Mouse (Mus musculus): ENCODE data around the gene Birc5. TPM values are rescaled to one million over a fixed set of nuclear protein-coding genes. Genes with fewer than 3 reads are reported as not detected.
"Not testable (repeated sequence)": the region's sequence is repeated elsewhere in the genome, so short reads cannot be mapped to it uniquely, and the experiment has no call there.

The Birc5 gene
- total and polyA plus RNA-seq, 2 experiments from 2014 or later = 6.0 to 13.2 TPM

DNA sequence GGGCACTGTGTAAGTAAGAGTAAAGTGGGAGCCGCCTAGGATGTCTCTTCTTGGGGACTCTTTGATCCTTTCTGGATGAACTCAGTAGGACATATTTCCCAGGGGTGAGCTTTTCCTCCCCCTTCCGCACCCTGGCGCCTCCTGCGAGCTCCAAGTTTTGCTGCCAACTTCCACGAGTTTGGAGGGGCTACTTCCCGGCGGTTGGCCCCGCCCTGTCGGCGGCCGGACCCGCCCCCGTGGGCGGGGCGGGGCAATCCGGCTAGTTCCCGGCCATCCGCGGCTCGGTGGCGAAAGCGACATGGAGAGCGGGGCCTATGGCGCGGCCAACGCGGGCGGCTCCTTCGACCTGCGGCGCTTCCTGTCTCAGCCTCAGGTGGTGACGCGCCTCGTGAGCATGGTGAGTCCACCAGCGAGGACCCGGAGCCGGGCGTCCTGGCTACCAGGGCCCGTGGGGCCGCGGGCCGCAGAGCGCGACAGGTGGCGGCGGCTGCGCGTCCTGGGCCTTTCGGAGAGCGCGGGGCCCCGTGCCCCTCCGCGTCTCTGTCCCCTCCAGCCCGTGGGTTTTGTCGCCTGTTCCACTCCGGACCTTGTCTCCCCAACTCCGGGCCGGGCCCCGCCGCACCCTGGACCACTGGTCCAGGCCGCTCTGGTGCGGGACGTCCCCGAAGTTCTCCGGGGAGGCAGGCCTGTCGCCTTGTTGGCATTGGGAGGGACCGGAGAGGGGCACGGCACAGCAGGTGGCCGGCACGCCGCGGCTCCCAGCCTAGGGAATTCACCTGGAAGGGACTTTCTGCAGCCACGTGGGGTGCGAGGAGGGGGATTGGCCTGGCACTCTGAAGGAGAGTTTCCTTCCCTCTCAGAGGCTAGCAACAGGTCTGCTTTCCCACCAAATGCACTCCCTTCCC, 39.4 kb upstream of the Birc5 start, which contains the start of the genes Gm20708 and Syngr2:
Gene Gm20708, plus strand, starts transcription at position 262 of the 905 bp plus-strand sequence.
Gene Syngr2, plus strand, starts transcription at position 262 of the 905 bp plus-strand sequence.
- ATAC-seq (ENCODE audit: low FRiP score) (peak; percentile 66), DNase-seq (ENCODE audit: low spot score) (peak; percentile 71)
- no peaks in the 10 kb centered on the region for H3K4me1 ChIP-seq (ENCODE audit: insufficient read depth, low read length)
- no peak within 1 kb of the TSS for H3K27ac ChIP-seq (ENCODE audit: low read depth, low read length)
- no peaks in the 10 kb centered on the region for H3K9me3 ChIP-seq (ENCODE audit: low read length)
- H3K36me3 ChIP-seq (ENCODE audit: insufficient read depth, low read length) = no peaks in the 10 kb centered on the region
- H3K27me3 ChIP-seq (ENCODE audit: insufficient read depth, low read length) = peaks cover 10% of the 10 kb centered on the region; the same call in 1 of the 2 replicates
- H3K9ac ChIP-seq (replicated peaks; ENCODE audit: low read length, poor library complexity, severe bottlenecking) = peak within 1 kb of the TSS; percentile 46
- H3K4me2 ChIP-seq (ENCODE audit: low read depth, low read length, poor library complexity, severe bottlenecking) = peak within 1 kb of the TSS; percentile 93
- WGBS = under 1% methylated on average over 74 of the region's 75 CpGs
- TF ChIP-seq CTCF (IDR thresholded peaks at IDR 0.05) = no peak
- H3K4me3 ChIP-seq (ENCODE audit: low read depth, low read length) = peak within 1 kb of the TSS; percentile 52

GRCm38 (mm10) chr11:117810401-117811046, 38.5 kb upstream of the Birc5 start:
- DNase-seq (ENCODE audit: low spot score) = peak; percentile 88
- Histone ChIP-seq H3K9ac (replicated peaks; ENCODE audit: low read length, poor library complexity, severe bottlenecking) (peak overlapping the region; percentile 46; the same call in 1 of the 2 replicates), H3K27me3 (ENCODE audit: insufficient read depth, low read length) (peaks cover 10% of the 10 kb centered on the region; the same call in 1 of the 2 replicates), H3K4me3 (ENCODE audit: low read depth, low read length) (peak overlapping the region; percentile 52), H3K9me3 (ENCODE audit: low read length) (no peaks in the 10 kb centered on the region), H3K27ac (ENCODE audit: low read depth, low read length) (no peak overlapping the region), H3K4me1 (ENCODE audit: insufficient read depth, low read length) (no peaks in the 10 kb centered on the region), H3K4me2 (ENCODE audit: low read depth, low read length, poor library complexity, severe bottlenecking) (peak overlapping the region; percentile 93), H3K36me3 (ENCODE audit: insufficient read depth, low read length) (no peaks in the 10 kb centered on the region)
- peak; percentile 64 for TF ChIP-seq CTCF (IDR thresholded peaks at IDR 0.05)
- ATAC-seq (ENCODE audit: low FRiP score) = peak; percentile 79
- under 1% methylated on average over 21 of the region's 21 CpGs for WGBS

DNA sequence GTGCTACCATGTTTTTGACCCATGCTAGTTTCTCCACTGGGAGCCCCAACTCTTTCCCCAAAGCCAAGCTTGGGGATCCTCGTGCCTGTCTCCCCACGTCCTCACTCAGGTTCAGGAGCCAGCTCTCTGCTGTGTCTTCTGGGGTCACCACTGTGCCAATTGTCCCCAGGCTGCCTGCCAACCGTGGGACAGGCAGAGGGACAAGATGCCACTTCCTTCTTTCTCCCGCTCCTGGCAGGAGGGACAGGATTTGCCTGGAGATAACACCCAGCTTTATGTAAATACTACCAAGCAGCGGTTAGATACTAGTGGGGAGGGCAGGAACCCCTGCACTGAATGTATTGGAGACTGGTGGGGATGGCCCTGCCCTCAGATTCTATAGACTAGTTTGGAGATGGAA, 35.2 kb upstream of the Birc5 start:
- ATAC-seq (ENCODE audit: low FRiP score) = no peak
- Histone ChIP-seq H3K4me1 (ENCODE audit: insufficient read depth, low read length) (no peaks in the 10 kb centered on the region), H3K27me3 (ENCODE audit: insufficient read depth, low read length) (peaks cover 5% of the 10 kb centered on the region; the same call in 1 of the 2 replicates), H3K9me3 (ENCODE audit: low read length) (no peaks in the 10 kb centered on the region), H3K9ac (replicated peaks; ENCODE audit: low read length, poor library complexity, severe bottlenecking) (no peak overlapping the region), H3K27ac (ENCODE audit: low read depth, low read length) (no peak overlapping the region), H3K4me3 (ENCODE audit: low read depth, low read length) (no peak overlapping the region), H3K36me3 (ENCODE audit: insufficient read depth, low read length) (no peaks in the 10 kb centered on the region), H3K4me2 (ENCODE audit: low read depth, low read length, poor library complexity, severe bottlenecking) (no peak overlapping the region)
- TF ChIP-seq CTCF (IDR thresholded peaks at IDR 0.05) = no peak
- 72% methylated on average over 5 of the region's 5 CpGs for WGBS
- DNase-seq (ENCODE audit: low spot score) = no peak

- no peak for TF ChIP-seq CTCF (IDR thresholded peaks at IDR 0.05)
- no peak for ATAC-seq (ENCODE audit: low FRiP score)
- H3K9me3 ChIP-seq (ENCODE audit: low read length) = no peaks in the 10 kb centered on the region
- no peaks in the 10 kb centered on the region for H3K4me1 ChIP-seq (ENCODE audit: insufficient read depth, low read length)
- no peak overlapping the region for H3K4me2 ChIP-seq (ENCODE audit: low read depth, low read length, poor library complexity, severe bottlenecking)
- no peak overlapping the region for H3K4me3 ChIP-seq (ENCODE audit: low read depth, low read length)
- 95% methylated on average over 6 of the region's 6 CpGs for WGBS
- H3K27me3 ChIP-seq (ENCODE audit: insufficient read depth, low read length) = no peaks in the 10 kb centered on the region
- no peak overlapping the region for H3K27ac ChIP-seq (ENCODE audit: low read depth, low read length)
- no peaks in the 10 kb centered on the region for H3K36me3 ChIP-seq (ENCODE audit: insufficient read depth, low read length)
- no peak overlapping the region for H3K9ac ChIP-seq (replicated peaks; ENCODE audit: low read length, poor library complexity, severe bottlenecking)
- DNase-seq (ENCODE audit: low spot score) = no peak
Measured at GRCm38 (mm10) chr11:117814704-117815366, 34.2 kb upstream of the Birc5 start.

DNA sequence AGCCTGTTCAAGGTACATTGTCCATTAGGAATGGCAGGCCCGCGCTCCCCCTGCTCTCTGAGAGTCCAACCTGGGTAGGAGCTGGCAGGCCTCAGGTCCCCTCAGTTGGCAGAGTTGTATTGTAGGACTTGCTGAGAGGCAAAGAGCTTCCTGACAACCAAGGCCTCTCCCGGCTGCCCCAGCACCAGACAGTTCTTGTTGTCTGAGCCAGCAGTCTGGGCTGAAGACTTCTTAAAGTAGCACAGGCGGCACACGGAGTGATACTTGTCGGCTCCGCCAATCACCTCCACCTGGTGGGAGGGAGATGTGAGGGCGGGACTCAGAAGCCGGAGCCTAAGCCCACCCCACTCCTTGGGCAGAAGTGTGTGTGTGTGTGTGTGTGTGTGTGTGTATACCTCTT, 33.2 kb upstream of the Birc5 start:
- not testable (repeated sequence) for H3K27ac ChIP-seq (ENCODE audit: low read depth, low read length); ATAC-seq (ENCODE audit: low FRiP score); H3K9ac ChIP-seq (replicated peaks; ENCODE audit: low read length, poor library complexity, severe bottlenecking); H3K4me3 ChIP-seq (ENCODE audit: low read depth, low read length); H3K4me1 ChIP-seq (ENCODE audit: insufficient read depth, low read length); H3K36me3 ChIP-seq (ENCODE audit: insufficient read depth, low read length); H3K9me3 ChIP-seq (ENCODE audit: low read length); DNase-seq (ENCODE audit: low spot score); H3K27me3 ChIP-seq (ENCODE audit: insufficient read depth, low read length); H3K4me2 ChIP-seq (ENCODE audit: low read depth, low read length, poor library complexity, severe bottlenecking)
- WGBS = 87% methylated on average over 9 of the region's 9 CpGs
